In genomic region chr10:4683106-4683505, GRCm38 (mm10) we compare ENCODE assay signal across 23 mouse cellular contexts.
A peak's percentile ranks its signal among the peaks of the same experiment; 100 is the strongest.
DNase-seq lines count a peak whose midpoint lies in the region; ATAC-seq lines count a peak whose summit lies in the region.
"Had no signal": no experiment of that assay in that cellular context is flagged by ENCODE, and none has a peak within 500 bp of the region (broad histone marks: within the 10 kb centered on the region; RNA-seq: fewer than 3 reads in every experiment).

No protein-coding gene starts in this region.

- no peak overlapping the region for H3K9ac ChIP-seq in heart, embryonic 12.5 days
- no peak overlapping the region for H3K9ac ChIP-seq in hindbrain, embryonic 12.5 days
- H3K9ac ChIP-seq: limb, embryonic 12.5 days had no signal

- ATAC-seq in heart, embryonic 12.5 days (ENCODE audit: insufficient number of reproducible peaks, low FRiP score), result no peak
- ATAC-seq in hindbrain, embryonic 12.5 days (ENCODE audit: low FRiP score), result no peak
- ATAC-seq: hindbrain, postnatal 0 days; intestine, postnatal 0 days had no signal

- H3K4me2 ChIP-seq in heart, embryonic 12.5 days, result no peak overlapping the region
- H3K4me2 ChIP-seq in hindbrain, embryonic 12.5 days (replicated peaks), result no peak overlapping the region
- H3K4me2 ChIP-seq: limb, embryonic 12.5 days; liver, embryonic 11.5 days had no signal

- H3K27me3 ChIP-seq in heart, embryonic 12.5 days (replicated peaks), result no peaks in the 10 kb centered on the region
- H3K27me3 ChIP-seq in hindbrain, embryonic 12.5 days, result no peaks in the 10 kb centered on the region
- H3K27me3 ChIP-seq: CH12.LX; limb, embryonic 12.5 days had no signal

- WGBS in heart, embryonic 12.5 days, result 79% methylated on average over 5 of the region's 5 CpGs
- 84% methylated on average over 5 of the region's 5 CpGs for WGBS in hindbrain, embryonic 12.5 days

- H3K27ac ChIP-seq in heart, embryonic 12.5 days (ENCODE audit: poor library complexity, severe bottlenecking), result no peak overlapping the region
- H3K27ac ChIP-seq in hindbrain, embryonic 12.5 days, result no peak overlapping the region
- H3K27ac ChIP-seq: embryonic facial prominence, embryonic 10.5 days; forebrain, embryonic 10.5 days; hindbrain, postnatal 0 days; limb, embryonic 12.5 days; midbrain, embryonic 10.5 days had no signal

- DNase-seq in heart, adult 18-20 months, result peak; percentile 14 to 17
- peak; percentile 38 for DNase-seq in adipocyte (ENCODE audit: low spot score)
- peak; percentile 82 for DNase-seq in adrenal gland, adult 8-10 months
- DNase-seq in gastrocnemius, postnatal 14 days, result peak; percentile 38
- DNase-seq in right cerebral cortex, postnatal 25 days, result no peak
- DNase-seq: B cell, adult 2 months; heart, postnatal 4 days; kidney, postnatal 4 days; lung, adult 18-20 months; lung, postnatal 10 days; thymus, adult 18-20 months; thymus, postnatal 4 days had no signal

- H3K4me3 ChIP-seq in heart, embryonic 12.5 days, result no peak overlapping the region
- no peak overlapping the region for H3K4me3 ChIP-seq in hindbrain, embryonic 12.5 days
- H3K4me3 ChIP-seq: embryonic facial prominence, embryonic 10.5 days; forebrain, embryonic 10.5 days; limb, embryonic 12.5 days; midbrain, embryonic 10.5 days had no signal

- H3K9me3 ChIP-seq in heart, embryonic 12.5 days (replicated peaks), result no peaks in the 10 kb centered on the region
- no peaks in the 10 kb centered on the region for H3K9me3 ChIP-seq in hindbrain, embryonic 12.5 days (replicated peaks)
- H3K9me3 ChIP-seq: embryonic facial prominence, embryonic 10.5 days; forebrain, embryonic 10.5 days; G1E; limb, embryonic 12.5 days; midbrain, embryonic 10.5 days had no signal

- intact Hi-C loops in gastrocnemius, postnatal 14 days (cut with DNase I; ENCODE audit: low total_unique reads), result no loop called here

- H3K36me3 ChIP-seq in heart, embryonic 12.5 days, result no peaks in the 10 kb centered on the region
- no peaks in the 10 kb centered on the region for H3K36me3 ChIP-seq in hindbrain, embryonic 12.5 days
- H3K36me3 ChIP-seq: embryonic facial prominence, embryonic 10.5 days; forebrain, embryonic 10.5 days; G1E; limb, embryonic 12.5 days; midbrain, embryonic 10.5 days had no signal

- no peaks in the 10 kb centered on the region for H3K4me1 ChIP-seq in heart, embryonic 12.5 days (replicated peaks)
- H3K4me1 ChIP-seq in hindbrain, embryonic 12.5 days, result no peaks in the 10 kb centered on the region
- H3K4me1 ChIP-seq: embryonic facial prominence, embryonic 10.5 days; forebrain, embryonic 10.5 days; limb, embryonic 12.5 days; midbrain, embryonic 10.5 days had no signal
